Mouse (Mus musculus): ENCODE measurements at regions not wholly inside any gene's neighbourhood (a gene's known extent, or its start where the extent isn't known, plus 50 kb on each side); places are given as distances from the start of the nearest gene placed in this dataset.

GRCm38 (mm10) chr14:19131532-19131931 is 237.5 kb upstream of the Ube2e2 start:
- DNase-seq (ENCODE audit: low spot score): no peak
- H3K27ac ChIP-seq (replicated peaks; ENCODE audit: low read depth, low read length): no peak overlapping the region
- WGBS: 59% methylated on average over 1 of the region's 1 CpGs
- H3K4me1 ChIP-seq (ENCODE audit: control insufficient read depth, insufficient read depth, low read length): no peaks in the 10 kb centered on the region
- no peak overlapping the region for H3K4me2 ChIP-seq (ENCODE audit: low read depth, low read length)
- no peak overlapping the region for H3K9ac ChIP-seq (replicated peaks; ENCODE audit: low read length)
- no peaks in the 10 kb centered on the region for H3K27me3 ChIP-seq (ENCODE audit: control insufficient read depth, insufficient read depth, low read length)
- no peaks in the 10 kb centered on the region for H3K36me3 ChIP-seq (replicated peaks; ENCODE audit: control insufficient read depth, insufficient read depth, low read depth, low read length)
- ATAC-seq (replicated peaks; ENCODE audit: insufficient number of reproducible peaks, low FRiP score, low TSS enrichment, low read depth): no peak
- no peak overlapping the region for H3K4me3 ChIP-seq (ENCODE audit: low read depth, low read length)
- H3K9me3 ChIP-seq (replicated peaks; ENCODE audit: control insufficient read depth, low read length): no peaks in the 10 kb centered on the region

Measured in embryonic facial prominence, embryonic 11.5 days (tissue).